Mouse (Mus musculus) testis, adult 2 months (tissue): ENCODE measurements around the gene Mmel1.

Source experiments
- CTCF ChIP-seq: fragments of 200-500 bp; IDR thresholded peaks from 2 replicates; pipeline ENCODE4 v1.5.1; 2012; ENCODE audit warnings: low read depth, mild to moderate bottlenecking, inconsistent platforms, low read length, moderate library complexity; ENCODE audit not compliant: control insufficient read depth, insufficient read depth, insufficient replicate concordance
- POLR2A ChIP-seq: fragments of 200-500 bp; IDR thresholded peaks from 2 replicates; pipeline ENCODE4 v1.6.1; 2012; ENCODE audit warnings: low read depth, mild to moderate bottlenecking, inconsistent platforms, low read length, moderate library complexity; ENCODE audit not compliant: control insufficient read depth

DNA sequence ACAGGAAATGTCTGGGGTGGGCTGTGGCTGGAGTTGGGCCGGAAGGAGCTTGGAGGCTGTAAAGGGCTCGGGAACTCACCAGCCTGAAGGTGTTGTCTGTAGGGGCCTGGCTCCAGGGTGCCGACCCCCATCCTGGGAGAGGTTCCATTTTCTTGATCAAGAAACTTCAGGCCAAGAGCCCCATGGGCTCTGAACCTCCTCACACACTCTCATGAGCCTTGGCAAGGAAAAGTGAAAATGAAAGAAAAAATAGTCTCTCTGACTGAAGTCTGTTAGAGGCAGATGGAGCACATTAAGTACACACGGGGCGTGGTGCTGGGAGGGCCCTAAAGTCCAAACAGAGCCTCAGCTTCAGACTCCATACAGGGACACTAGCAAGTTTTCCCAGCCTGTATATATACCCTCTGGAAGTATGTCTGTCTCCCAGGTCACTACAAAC, 58.5 kb downstream of the Mmel1 start:
- no peak for TF ChIP-seq POLR2A
- TF ChIP-seq CTCF: no peak
